Mouse (Mus musculus): Measurements from ENCODE around the gene Ccdc3.
"Not testable (repeated sequence)": the region's sequence is repeated elsewhere in the genome, so short reads cannot be mapped to it uniquely, and the experiment has no call there.

Gene Ccdc3

GRCm38 (mm10) chr2:5214581-5214980, 77.0 kb downstream of the Ccdc3 start:
- no peak for DNase-seq (ENCODE audit: extremely low spot score, low spot score)

GRCm38 (mm10) chr2:5215252-5215815, 77.8 kb downstream of the Ccdc3 start:
- no peak for DNase-seq (ENCODE audit: extremely low spot score, low spot score)

GRCm38 (mm10) chr2:5219206-5219605, 81.6 kb downstream of the Ccdc3 start:
- no peak for DNase-seq (ENCODE audit: extremely low spot score, low spot score)

- DNase-seq (ENCODE audit: extremely low spot score, low spot score), result no peak
Observed at GRCm38 (mm10) chr2:5219847-5220375, 82.3 kb downstream of the Ccdc3 start.

GRCm38 (mm10) chr2:5222571-5222970, 85.0 kb downstream of the Ccdc3 start:
- DNase-seq (ENCODE audit: extremely low spot score, low spot score), result no peak

GRCm38 (mm10) chr2:5236846-5237482, 99.4 kb downstream of the Ccdc3 start:
- no peak for DNase-seq (ENCODE audit: extremely low spot score, low spot score)

- DNase-seq (ENCODE audit: extremely low spot score, low spot score), result no peak
Observed at GRCm38 (mm10) chr2:5237870-5238269, 100.3 kb downstream of the Ccdc3 start.

- DNase-seq (ENCODE audit: extremely low spot score, low spot score), result no peak
Observed at GRCm38 (mm10) chr2:5239492-5239891, 101.9 kb downstream of the Ccdc3 start.

GRCm38 (mm10) chr2:5241469-5241897, 103.9 kb downstream of the Ccdc3 start:
- DNase-seq (ENCODE audit: extremely low spot score, low spot score), result no peak

- DNase-seq (ENCODE audit: extremely low spot score, low spot score), result not testable (repeated sequence)
Observed at GRCm38 (mm10) chr2:5249199-5249598, 111.6 kb downstream of the Ccdc3 start.

GRCm38 (mm10) chr2:5249969-5250368, 112.4 kb downstream of the Ccdc3 start:
- no peak for DNase-seq (ENCODE audit: extremely low spot score, low spot score)

- DNase-seq (ENCODE audit: extremely low spot score, low spot score), result no peak
Observed at GRCm38 (mm10) chr2:5258250-5258649, 120.7 kb downstream of the Ccdc3 start.

- no peak for DNase-seq (ENCODE audit: extremely low spot score, low spot score)
Observed at GRCm38 (mm10) chr2:5262279-5262678, 124.7 kb downstream of the Ccdc3 start.

- DNase-seq (ENCODE audit: extremely low spot score, low spot score), result no peak
Observed at GRCm38 (mm10) chr2:5267980-5268379, 130.4 kb downstream of the Ccdc3 start.

All from neural tube, embryonic 10.5 days (tissue).